Mouse (Mus musculus): ENCODE data around the gene Rpl22.
A peak's percentile ranks its signal among the peaks of the same experiment; 100 is the strongest.

DNA sequence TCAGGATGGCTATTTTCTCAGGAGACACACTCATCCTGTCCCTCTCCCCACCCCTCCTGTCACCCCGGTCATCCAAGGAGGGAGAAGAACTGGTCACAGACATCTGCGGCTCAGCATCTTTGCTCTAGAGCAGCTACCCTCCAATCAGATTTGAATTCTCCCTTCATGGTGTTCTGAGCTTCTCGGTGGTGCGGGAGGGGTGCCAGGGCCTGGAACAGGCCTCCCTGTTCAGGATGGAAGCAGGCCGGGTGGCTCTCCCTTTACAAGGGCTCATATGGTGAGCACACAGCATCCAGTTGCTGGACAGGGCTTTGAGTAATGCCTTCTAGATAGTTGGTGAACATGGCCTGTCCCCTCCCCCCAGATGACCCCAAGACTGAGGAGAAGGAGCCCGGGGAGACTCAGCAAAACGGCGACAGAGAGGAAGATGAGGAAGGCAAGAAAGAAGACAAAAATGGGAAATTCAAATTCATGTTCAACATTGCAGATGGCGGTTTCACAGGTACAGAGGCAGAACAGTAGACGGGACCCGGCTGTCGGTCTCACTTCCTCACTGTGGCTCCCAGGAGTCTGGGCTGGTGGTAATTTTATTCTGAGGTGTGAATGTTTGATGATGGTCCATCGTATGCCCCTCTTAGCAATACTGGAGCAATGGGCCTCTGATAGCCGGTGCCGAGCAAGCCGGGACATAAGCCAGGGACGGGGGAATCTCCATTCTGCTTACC, 57.1 kb downstream of the Rpl22 start:
- TF ChIP-seq POLR2A (IDR thresholded peaks at IDR 0.05; ENCODE audit: low read depth, low read length) (no peak), CTCF (conservative IDR thresholded peaks at IDR 0.05 in 1 of 2, IDR thresholded peaks at IDR 0.05 in 1 of 2; ENCODE audit: low read depth in 2 of 2, low read length in 2 of 2) (no peak), IRF4 (IDR thresholded peaks at IDR 0.05; ENCODE audit: low read depth, low read length) (peak; percentile 84), MAZ (IDR thresholded peaks at IDR 0.05; ENCODE audit: low read depth, low read length) (no peak), MXI1 (IDR thresholded peaks at IDR 0.05; ENCODE audit: low read depth, low read length) (no peak), E2F4 (IDR thresholded peaks at IDR 0.05; ENCODE audit: insufficient replicate concordance, low read depth, low read length) (no peak), MEF2A (IDR thresholded peaks at IDR 0.05; ENCODE audit: borderline replicate concordance, low read depth, low read length) (peak; percentile 29; the same call in 1 of the 2 replicates), ZKSCAN1 (IDR thresholded peaks at IDR 0.05; ENCODE audit: borderline replicate concordance, low read depth, low read length) (no peak), SMC3 (IDR thresholded peaks at IDR 0.05; ENCODE audit: low read depth, low read length) (no peak; the same call in 1 of the 2 replicates), ZMIZ1 (IDR thresholded peaks at IDR 0.05; ENCODE audit: low read depth, low read length) (no peak), HCFC1 (IDR thresholded peaks at IDR 0.05; ENCODE audit: low read depth, low read length) (no peak), MAX (IDR thresholded peaks at IDR 0.05; ENCODE audit: low read length) (no peak), MAFK (IDR thresholded peaks at IDR 0.05; ENCODE audit: insufficient replicate concordance, low read length) (0 out of 2 replicates have a peak, but pooled peaks have one; percentile 19)
